8 mouse cellular contexts compared by ENCODE assay signal in the genomic region with DNA sequence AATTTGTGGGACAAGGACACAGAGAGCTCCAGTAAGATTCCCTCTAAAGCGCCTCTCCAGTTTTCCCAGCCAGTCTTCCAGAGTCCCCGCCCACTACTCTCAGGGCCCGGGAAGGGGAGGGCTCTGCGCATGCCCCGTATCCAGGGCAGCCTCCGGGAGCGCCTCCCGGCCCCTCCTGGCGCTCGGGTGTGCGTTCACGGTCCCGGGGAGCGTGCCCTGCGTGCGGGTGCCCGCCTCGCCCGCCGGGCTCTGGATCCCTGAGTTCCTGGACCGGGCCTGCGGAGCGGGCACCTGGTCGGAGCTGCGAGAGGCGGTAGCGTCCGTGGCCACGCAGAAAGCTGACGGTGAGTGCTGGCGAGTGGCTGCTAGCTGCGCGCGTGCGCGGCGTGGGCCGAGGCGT. TPM values are rescaled to one million over a fixed set of nuclear protein-coding genes. Genes with fewer than 3 reads are reported as not detected.
DNase-seq lines count a peak whose midpoint lies in the region; ATAC-seq lines count a peak whose summit lies in the region.

Gene Btbd3, plus strand, starts transcription at position 155 of the 400 bp plus-strand sequence.

- no peaks in the 10 kb centered on the region for H3K9me3 ChIP-seq in intestine, embryonic 16.5 days (ENCODE audit: control insufficient read depth, low read length)

- ATAC-seq in intestine, embryonic 16.5 days: peak; percentile 98
- peak; percentile 81 for ATAC-seq in megakaryocyte progenitor cell, adult 5-6 weeks (replicated peaks; ENCODE audit: poor library complexity)
- no peak for ATAC-seq in monocyte, adult 5-6 weeks (replicated peaks; ENCODE audit: insufficient number of reproducible peaks, low FRiP score, low TSS enrichment, poor library complexity, severe bottlenecking)

- DNase-seq in adrenal gland, adult 2 months: peak; percentile 98
- peak; percentile 96 for DNase-seq in embryo, embryonic 10.5 days (ENCODE audit: low spot score)
- DNase-seq in gastrocnemius, postnatal 36 days: peak; percentile 88 to 93
- DNase-seq in left cerebral cortex, postnatal 14 days (ENCODE audit: low spot score in 2 of 2): peak; percentile 91 to 92
- DNase-seq in right cerebral cortex, postnatal 36 days (ENCODE audit: low spot score in 2 of 2): peak; percentile 91

- H3K9ac ChIP-seq in intestine, embryonic 16.5 days (ENCODE audit: low read depth, low read length): peak within 1 kb of the TSS; percentile 94

- no peaks in the 10 kb centered on the region for H3K36me3 ChIP-seq in intestine, embryonic 16.5 days (ENCODE audit: control insufficient read depth, insufficient read depth, low read length)

- H3K27me3 ChIP-seq in intestine, embryonic 16.5 days (replicated peaks; ENCODE audit: control insufficient read depth, insufficient read depth, low read length): no peaks in the 10 kb centered on the region

- peak within 1 kb of the TSS; percentile 89 for H3K4me3 ChIP-seq in intestine, embryonic 16.5 days (ENCODE audit: low read length)

- peak within 1 kb of the TSS; percentile 94 for H3K27ac ChIP-seq in intestine, embryonic 16.5 days (ENCODE audit: low read length)

- intact Hi-C loops in gastrocnemius, postnatal 36 days (cut with DNase I): no loop called here
- intact Hi-C loops in left cerebral cortex, postnatal 14 days (cut with DNase I): no loop called here

- peak within 1 kb of the TSS; percentile 69 for H3K4me2 ChIP-seq in intestine, embryonic 16.5 days (ENCODE audit: low read depth, low read length)

- H3K4me1 ChIP-seq in intestine, embryonic 16.5 days (ENCODE audit: control insufficient read depth, insufficient read depth, low read length): peaks cover 20% of the 10 kb centered on the region

- under 1% methylated on average over 37 of the region's 39 CpGs for WGBS in intestine, embryonic 16.5 days

RNA-seq across cellular contexts. Expression of gene Btbd3, which starts in this region (rescaled TPM):
- 10 to 100 TPM; 18.3 to 19.7 TPM for total RNA-seq in adrenal gland, adult 2 months (2021)
- polyA plus RNA-seq in adrenal gland, adult 2 months (2012; rRNA removed): 4.1 and 4.5 TPM in 2 replicates
- total RNA-seq in gastrocnemius, postnatal 36 days (2021): 1 to 10 TPM; 8.0 to 8.8 TPM
- 17.9 and 19.8 TPM in 2 replicates for polyA plus RNA-seq in intestine, embryonic 16.5 days (2015; fragmentation: Nextera tagmentation; extraction: Ambion mirVana)
- 100 to 1,000 TPM; 102 to 104 TPM for total RNA-seq in left cerebral cortex, postnatal 14 days (2021)
- total RNA-seq in megakaryocyte progenitor cell, adult 5-6 weeks (2015): 3.2 and 3.4 TPM in 2 replicates
- 2.0 and 2.3 TPM in 2 replicates for total RNA-seq in megakaryocyte progenitor cell, adult 5-6 weeks (2017)
- 0.48 to 0.49 TPM in 2 of 3 replicates, not detected in the other for total RNA-seq in monocyte, adult 5-6 weeks (2017)

Comparison
In these comparisons a context has a peak if more than half of its experiments do, and no peak if none do; other contexts are left out.
1. RNA of gene Btbd3 (total RNA-seq): 102 to 104 TPM in left cerebral cortex, postnatal 14 days; 18.3 to 19.7 TPM in adrenal gland, adult 2 months, 8.0 to 8.8 TPM in gastrocnemius, postnatal 36 days, 2.0 to 3.4 TPM in megakaryocyte progenitor cell, adult 5-6 weeks and 0.48 to 0.49 TPM in monocyte, adult 5-6 weeks; every median in the first group is over 4 times any median in the second.
2. Peak in every context shown above with its lines, with median percentiles within 50 percentile points of each other: DNase-seq.